Mouse (Mus musculus) MEL (cell line): ENCODE measurements around the gene Man1b1.

Source experiments
- CHD1 ChIP-seq: IDR thresholded peaks from 2 replicates; pipeline ENCODE4 v1.6.1; 2012; ENCODE audit warnings: low read depth, mild to moderate bottlenecking, inconsistent platforms, low read length, improper control_type of control experiment
- CTCF ChIP-seq, 3 experiments: IDR thresholded peaks in 2 of 3; conservative IDR thresholded peaks in 1 of 3; 2 replicates each; pipeline ENCODE4 v1.5.1; 2011 to 2012; ENCODE audit warnings: low read length in 3 of 3, low read depth in 2 of 3, mild to moderate bottlenecking in 2 of 3, improper control_type of control experiment in 1 of 3, inconsistent platforms in 1 of 3, mixed read lengths in 1 of 3, moderate library complexity in 1 of 3; ENCODE audit not compliant: control insufficient read depth in 1 of 3, insufficient read depth in 1 of 3, poor library complexity in 1 of 3, severe bottlenecking in 1 of 3
- USF1 ChIP-seq: IDR thresholded peaks from 2 replicates; pipeline ENCODE4 v1.6.1; 2014; ENCODE audit warnings: low read depth, mild to moderate bottlenecking, inconsistent platforms, low read length, improper control_type of control experiment, moderate library complexity
- ZNF384 ChIP-seq: IDR thresholded peaks from 2 replicates; pipeline ENCODE4 v1.6.1; 2012; ENCODE audit warnings: low read depth, mild to moderate bottlenecking, inconsistent platforms, low read length, improper control_type of control experiment

DNA sequence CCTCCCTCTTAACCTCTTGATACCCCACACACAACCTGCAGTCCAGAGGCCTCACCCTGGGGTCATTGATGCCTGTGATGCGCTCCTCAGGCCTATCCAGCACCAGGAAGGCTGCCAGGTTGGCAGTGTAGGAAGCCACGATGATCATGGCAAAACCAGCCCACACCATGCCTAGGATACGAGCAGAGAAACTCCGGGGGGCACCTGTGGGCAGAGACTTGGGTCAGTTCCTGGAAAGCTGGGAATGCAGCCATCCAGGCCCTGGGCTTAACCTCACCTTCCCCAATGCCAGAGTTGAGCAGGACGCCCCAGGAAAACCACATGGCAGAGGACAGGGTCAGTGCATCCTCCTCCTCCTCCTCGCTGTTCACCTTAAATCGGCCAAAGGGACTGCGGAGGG is 35.0 kb upstream of the Man1b1 start:
- TF ChIP-seq ZNF384 = no peak
- TF ChIP-seq USF1 = no peak
- TF ChIP-seq CTCF (IDR thresholded peaks at IDR 0.05 in 2 of 3, conservative IDR thresholded peaks at IDR 0.05 in 1 of 3; ENCODE audit: control insufficient read depth in 1 of 3, insufficient read depth in 1 of 3, low read depth in 2 of 3, low read length in 3 of 3, poor library complexity in 1 of 3, severe bottlenecking in 1 of 3) = no peak
- no peak for TF ChIP-seq CHD1
